Mouse (Mus musculus) heart, postnatal 36 days (tissue): ENCODE data around the gene Rbm18. TPM values are rescaled to one million over a fixed set of nuclear protein-coding genes. Genes with fewer than 3 reads are reported as not detected.

ENCODE experiments used
- DNase-seq, 2 experiments: peaks; one replicate each; pipeline ENCODE4 v3.0.0; 2021 to 2022
- intact Hi-C: fragments of 180-260 bp; cut with DNase I; formaldehyde crosslinking; loops from one replicate; pipeline ENCODE4 v1.15.1; 2025
- total RNA-seq, 2 experiments: library from RNA; stranded (reverse); gene quantifications; 2 replicates each; pipeline ENCODE4 v1.2.3; 2021

The Rbm18 gene
- total RNA-seq, 2 experiments from 2014 or later = 32.7 to 38.0 TPM

DNA sequence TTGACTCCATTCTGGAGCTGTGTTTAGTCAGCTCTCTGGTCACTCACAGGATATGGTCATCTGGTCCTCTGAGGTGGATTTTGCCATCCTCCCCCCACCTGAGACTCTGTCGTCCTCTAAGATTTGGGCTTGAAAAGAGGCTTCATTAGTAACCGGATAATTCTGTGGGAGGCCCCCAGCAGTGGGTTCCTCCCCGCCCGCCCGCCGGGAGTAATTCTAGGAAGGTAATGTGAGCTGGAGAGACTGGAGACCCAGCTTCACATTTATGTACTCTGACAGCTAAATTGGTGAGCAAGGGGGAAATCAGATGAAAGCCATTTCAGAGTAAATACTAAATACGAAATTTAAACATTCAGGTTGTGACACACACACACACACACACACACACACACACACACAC is 28.0 kb downstream of the Rbm18 start:
- intact Hi-C loops = loop anchor here (10.0 kb wide), 1 partner anchor 106 kb away; no protein-coding TSS in a partner anchor
- no peak for DNase-seq

DNA sequence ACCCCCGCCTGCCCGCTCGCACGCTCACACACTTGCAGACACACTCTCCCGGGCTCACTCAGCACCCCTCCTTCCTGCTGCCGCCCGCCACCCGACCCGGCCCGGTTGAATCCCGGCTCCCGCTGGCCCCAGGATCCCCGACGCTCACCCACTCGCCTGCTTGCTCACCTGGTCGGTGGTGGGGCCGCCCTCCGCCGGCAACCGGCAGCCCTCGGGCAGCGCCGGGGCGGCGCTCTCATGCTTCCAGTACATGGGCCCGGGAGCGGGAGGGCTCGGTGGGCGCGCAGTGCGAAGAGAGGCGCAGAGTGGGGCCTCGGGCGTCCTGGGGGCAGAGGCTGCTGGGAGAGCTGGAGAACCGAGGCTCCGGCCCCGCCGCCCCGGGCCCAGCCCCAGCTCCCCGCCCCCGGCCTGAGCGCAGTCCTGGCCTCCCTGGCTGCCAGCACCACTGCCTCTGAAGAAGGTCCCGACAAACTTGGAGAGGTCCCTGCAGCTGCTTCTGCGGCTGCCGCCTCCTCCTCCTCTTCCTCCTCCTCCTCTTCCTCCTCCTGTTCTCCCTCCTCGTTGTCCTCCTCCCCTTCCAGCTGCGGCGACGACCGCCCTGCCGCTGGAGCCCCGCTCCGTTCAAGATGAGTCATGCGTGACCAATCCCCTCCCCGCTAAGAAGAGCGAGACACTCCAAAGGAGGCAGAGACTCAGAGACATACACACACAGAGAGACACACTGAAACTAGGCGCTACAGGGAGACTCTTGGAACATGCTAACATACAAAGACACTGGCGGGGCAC is 31.4 kb downstream of the Rbm18 start, which contains the start of gene Lhx6:
Gene Lhx6 (minus strand): TSS at position 453 of the 786 bp plus-strand sequence.
- intact Hi-C loops = loop anchor here (2.0 to 10.0 kb wide), 4 partner anchors 24 to 110 kb away; no protein-coding TSS in a partner anchor
- peak; percentile 39 to 49 for DNase-seq

DNA sequence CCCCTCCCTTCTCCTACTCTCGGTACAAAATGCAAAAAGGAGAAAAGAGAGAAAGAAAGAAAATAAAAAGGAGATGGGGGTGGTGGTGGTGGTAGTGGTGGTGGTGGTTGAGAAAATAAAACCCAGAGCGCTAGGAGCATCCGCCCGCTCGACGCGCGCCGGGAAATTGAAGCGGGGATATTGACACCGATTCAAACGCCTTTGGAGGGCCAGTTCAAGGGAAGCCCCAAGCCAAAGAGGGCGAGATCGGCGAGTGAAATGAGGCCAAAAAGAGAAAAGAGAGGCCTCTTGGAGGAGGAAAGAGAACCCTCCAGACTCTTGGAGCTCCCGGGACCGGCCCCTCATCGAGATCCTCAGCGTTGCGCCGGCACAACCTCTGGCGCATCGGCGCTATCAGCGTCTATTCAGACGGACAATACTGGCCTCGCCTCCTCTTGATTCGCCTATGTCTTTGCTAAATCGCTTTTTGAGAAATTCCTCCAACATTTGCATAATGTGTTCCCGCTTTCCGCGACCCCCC is 32.1 kb downstream of the Rbm18 start:
- DNase-seq = peak in 1 of 2 experiments; percentile 34
- intact Hi-C loops = loop anchor here (2.0 to 10.0 kb wide), 4 partner anchors 24 to 110 kb away; no protein-coding TSS in a partner anchor

DNA sequence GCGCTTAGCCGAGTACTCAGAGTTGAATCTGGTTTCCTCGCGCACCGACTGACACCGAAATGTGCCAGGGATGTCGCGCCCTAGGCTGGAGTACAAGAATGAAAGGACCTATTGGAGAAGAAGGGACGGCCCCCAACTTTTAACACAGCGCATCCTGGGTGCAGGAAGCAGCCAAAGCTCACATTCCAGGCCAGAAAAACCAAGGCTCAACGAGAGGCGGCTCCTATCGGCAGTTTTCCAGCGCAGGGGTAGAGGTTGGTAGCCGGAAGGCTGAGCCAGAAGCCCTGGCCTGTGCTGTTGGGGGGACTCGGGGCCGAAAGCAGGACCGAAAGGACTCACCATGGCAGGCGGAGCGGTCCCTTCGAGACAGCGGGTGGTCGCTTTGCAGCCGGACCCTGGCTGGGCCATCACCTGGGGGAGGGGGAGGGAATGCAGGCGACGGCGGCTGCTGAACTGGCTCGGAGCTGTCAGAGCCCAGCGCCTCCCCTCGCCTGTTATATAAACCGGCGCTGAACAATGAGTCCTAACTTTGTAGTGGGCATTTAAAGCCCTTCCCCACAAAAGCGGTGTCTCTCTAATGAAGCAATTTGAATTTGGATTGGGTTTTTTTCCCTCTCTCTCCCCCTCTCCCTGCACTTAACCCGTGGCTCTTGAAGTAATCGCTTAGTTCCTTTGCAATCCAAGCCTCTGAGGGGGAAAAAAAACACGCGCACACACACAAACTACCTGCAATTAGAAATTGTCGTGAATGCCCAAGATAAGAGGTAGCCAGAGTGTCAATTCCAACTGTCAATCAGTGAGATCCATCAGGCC is 32.8 kb downstream of the Rbm18 start:
- intact Hi-C loops = loop anchor here (2.0 to 10.0 kb wide), 4 partner anchors 25 to 111 kb away; no protein-coding TSS in a partner anchor
- DNase-seq = peak in 1 of 2 experiments; percentile 43

DNA sequence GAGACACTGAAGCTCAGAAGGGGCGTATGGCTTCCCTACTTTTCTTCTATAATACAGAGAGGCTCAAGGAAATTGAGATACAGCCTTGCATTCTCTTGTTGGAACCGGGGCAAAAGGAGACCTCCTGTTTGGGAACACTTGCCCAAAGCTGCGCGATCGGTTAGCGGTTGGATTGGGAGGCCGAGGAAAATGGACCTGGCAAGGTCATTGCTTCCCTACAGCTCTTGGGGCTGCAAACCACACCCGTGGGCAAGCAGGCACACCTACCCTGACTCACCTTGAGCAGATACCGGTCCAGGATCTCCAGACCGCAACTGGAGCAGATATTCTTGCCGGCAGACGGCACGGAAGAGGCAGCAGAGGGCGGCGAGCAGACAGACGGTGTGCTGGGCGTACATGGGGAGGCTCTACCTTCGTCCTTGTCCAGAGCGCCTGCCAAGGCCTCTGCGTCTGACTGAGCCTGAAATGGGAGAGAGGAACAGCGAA is 33.5 kb downstream of the Rbm18 start:
- intact Hi-C loops = loop anchor here (5.0 to 10.0 kb wide), 3 partner anchors 66 to 112 kb away; no protein-coding TSS in a partner anchor
- no peak for DNase-seq

DNA sequence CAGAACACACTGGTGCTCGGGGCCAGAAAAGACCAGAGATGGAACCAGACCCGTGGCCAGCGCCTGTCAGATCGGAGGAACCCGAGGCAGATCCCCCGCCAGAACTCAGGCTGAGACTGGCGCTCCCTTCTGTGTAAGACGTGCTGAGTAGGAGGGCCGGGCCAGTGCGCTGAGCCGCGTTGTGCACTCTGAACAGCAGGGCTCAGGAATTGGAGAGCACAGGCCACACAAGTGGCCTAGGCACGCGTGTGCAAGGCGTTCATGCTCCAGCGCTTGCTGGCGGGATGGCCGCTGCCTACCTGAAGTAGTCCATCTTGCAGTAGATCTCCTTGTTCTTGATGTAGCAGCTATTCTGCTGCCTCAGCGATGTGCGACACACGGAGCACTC is 34.0 kb downstream of the Rbm18 start:
- DNase-seq = no peak
- intact Hi-C loops = loop anchor here (5.0 to 10.0 kb wide), 3 partner anchors 65 to 112 kb away; no protein-coding TSS in a partner anchor

DNA sequence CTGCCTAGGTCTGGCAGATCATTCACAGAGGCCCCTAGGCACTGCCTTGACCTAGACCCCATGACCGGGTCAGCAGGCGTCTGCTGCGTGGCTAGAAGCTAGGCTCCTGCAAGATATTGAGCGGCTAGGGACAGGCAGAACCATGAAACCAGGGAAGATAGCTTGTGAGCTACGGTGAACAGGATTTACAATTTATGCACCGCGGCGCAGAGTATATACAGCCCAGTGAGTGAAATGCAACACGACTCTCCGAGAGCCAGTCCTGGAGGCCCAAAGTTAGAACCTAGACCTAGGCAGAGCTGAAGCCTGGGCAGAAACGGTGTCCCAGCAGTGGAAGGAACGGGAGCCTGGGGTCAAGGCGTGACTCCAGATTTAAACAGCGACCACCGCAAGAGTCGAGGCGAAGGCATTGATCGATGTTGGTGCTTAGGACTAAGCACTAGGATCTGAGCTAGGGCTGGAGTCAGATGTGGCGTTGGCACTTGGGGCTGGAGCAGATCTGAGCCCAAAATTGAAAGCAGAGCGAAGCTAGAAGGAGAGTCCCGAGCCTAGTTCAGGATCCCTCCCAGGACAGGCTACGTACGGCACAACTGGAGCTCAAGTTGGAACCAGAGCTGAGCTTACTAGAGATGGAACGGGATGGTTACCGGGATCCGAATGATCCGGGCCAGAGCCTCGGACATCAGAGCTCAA is 34.6 kb downstream of the Rbm18 start:
- intact Hi-C loops = loop anchor here (5.0 to 10.0 kb wide), 3 partner anchors 65 to 113 kb away; no protein-coding TSS in a partner anchor
- DNase-seq = no peak

DNA sequence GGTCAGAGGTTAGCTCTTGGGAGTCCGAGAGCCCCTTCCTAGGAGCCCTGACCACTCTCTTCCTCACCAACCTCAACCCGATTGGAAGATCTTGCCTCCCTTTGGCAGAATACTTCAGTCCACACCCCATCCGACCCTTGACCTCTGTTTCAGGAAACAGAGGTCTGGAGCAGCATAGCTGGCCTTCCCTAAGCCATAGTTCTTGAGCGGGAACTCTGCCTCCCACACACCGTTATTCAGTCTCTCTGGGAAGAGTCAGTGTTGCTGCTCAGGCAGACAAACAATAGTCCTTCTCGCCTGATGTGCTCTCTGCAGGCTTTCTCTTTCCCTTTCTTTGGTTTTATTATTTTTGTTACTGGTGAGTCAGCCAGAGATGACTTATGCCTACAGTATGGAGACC is 36.8 kb downstream of the Rbm18 start:
- no peak for DNase-seq
- intact Hi-C loops = loop anchor here (5.0 to 10.0 kb wide), 3 partner anchors 62 to 115 kb away; no protein-coding TSS in a partner anchor

DNA sequence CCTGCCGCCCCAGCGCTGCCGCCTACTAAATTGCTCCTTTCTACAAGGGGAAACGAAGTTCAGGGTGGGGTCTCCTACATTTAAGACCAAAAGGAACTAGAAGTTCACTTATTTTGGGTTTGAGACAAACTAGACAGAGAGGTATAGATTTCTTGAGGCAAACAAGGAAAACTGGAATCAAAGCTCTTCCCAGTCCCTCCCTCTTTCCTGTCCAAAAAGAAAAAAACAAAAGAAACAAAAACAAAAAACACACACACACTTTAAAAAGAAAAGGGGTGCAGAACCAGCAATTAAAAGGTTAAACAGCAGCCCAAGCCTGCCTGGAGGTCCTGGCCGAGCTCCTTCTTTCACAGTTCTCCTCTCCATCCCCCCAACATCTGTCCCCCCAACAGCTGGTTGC is 38.6 kb downstream of the Rbm18 start:
- DNase-seq = no peak
- intact Hi-C loops = no loop called here

DNA sequence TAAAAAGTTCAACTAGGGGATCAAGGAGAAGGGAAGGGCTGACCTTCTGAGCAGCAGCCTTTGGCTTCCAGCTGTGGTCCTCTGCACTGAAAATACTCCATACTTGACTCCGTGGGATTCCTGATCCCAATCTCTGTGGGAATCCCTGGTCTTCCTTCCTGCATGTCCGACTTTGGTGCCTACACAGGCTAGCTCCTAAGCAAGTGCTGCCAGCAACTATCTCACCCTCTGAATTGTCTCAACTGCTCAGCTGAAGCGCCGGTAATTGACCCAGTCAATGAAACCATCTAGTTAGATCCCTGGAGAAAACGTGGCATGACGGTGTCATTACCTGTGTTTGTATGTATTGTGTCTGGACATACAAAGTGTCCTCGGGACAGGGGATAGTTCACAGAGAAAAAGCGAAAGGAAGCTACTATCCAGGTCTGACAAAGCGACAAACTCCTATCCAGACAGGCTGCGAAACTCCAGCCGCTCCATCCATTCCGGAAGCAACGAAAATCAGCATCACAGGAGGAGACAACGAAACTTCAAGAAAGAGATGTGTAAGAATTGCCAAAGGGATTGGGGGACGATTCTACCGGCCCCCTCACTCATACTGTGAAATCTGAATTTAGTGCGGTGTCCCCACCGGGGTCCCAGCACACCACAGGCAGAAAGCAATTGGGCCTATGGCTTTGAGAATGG is 39.3 kb downstream of the Rbm18 start:
- intact Hi-C loops = no loop called here

DNA sequence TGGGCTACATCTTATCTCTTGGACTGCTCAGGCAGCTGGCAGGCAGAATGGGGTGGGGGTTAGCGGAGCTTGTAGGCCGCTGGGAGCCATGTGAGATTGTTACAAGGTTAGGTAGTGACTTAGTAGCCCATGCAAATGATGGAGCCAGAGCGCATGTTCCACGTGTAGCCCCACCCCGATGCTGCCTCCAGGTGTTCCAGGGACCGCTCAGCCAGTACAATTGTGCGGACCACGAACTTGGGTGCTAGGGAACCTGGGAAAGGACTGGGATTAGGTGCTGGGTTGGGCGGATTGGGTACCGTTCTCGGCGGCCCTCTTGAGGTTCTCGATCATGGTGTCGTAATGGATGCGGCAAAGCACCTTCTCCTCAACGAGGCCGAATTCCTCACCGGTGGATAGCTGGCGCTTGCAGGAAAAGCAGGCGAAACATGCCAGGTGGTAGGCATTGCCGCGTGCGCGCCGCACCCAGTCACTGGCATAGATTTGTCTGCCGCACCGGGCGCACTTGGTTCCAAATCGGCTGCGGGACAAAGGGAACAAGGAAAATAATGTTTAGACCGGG is 42.6 kb downstream of the Rbm18 start:
- DNase-seq = no peak
- intact Hi-C loops = no loop called here

More for the DNA sequence above, 39.3 kb downstream of the Rbm18 start:
- DNase-seq = no peak

DNA sequence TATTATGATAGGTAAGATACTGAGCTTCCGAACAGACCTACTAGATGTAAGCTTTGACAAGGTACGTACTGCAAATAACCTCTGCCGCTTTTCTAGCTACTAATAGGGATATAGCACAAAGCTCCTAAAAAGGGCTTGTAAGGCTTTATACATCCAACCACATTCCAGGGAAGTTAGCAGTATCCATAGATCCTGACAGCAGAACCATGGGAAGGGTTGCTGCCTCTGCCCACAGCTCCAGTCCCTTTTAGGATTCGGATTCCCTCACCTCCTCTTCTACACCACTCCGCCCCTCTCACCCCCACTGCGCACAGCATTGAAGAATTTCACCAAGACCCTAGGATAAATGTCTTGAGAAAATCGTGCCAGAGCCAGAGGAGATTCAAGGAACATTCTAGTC is 43.3 kb downstream of the Rbm18 start:
- intact Hi-C loops = no loop called here
- DNase-seq = no peak

DNA sequence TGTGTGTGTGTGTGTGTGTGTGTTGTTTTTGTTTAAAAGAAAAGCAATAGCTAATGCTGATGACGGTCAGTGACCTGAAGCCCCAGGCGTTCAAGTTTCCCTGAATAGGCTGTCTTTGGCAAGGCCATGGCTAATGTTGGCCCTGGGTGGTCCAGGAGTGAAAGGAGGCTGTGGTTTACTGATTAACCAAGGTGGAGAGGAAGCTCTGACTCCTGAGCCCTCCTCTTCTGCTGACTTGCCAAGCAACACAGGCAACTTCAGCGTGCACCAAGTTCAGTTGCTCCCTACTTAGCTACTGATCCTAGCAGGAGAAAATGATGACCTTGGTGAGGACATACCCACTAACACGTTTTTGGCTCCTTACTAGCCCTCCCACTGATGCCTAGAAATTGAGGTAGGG is 43.8 kb downstream of the Rbm18 start:
- intact Hi-C loops = no loop called here
- DNase-seq = no peak

DNA sequence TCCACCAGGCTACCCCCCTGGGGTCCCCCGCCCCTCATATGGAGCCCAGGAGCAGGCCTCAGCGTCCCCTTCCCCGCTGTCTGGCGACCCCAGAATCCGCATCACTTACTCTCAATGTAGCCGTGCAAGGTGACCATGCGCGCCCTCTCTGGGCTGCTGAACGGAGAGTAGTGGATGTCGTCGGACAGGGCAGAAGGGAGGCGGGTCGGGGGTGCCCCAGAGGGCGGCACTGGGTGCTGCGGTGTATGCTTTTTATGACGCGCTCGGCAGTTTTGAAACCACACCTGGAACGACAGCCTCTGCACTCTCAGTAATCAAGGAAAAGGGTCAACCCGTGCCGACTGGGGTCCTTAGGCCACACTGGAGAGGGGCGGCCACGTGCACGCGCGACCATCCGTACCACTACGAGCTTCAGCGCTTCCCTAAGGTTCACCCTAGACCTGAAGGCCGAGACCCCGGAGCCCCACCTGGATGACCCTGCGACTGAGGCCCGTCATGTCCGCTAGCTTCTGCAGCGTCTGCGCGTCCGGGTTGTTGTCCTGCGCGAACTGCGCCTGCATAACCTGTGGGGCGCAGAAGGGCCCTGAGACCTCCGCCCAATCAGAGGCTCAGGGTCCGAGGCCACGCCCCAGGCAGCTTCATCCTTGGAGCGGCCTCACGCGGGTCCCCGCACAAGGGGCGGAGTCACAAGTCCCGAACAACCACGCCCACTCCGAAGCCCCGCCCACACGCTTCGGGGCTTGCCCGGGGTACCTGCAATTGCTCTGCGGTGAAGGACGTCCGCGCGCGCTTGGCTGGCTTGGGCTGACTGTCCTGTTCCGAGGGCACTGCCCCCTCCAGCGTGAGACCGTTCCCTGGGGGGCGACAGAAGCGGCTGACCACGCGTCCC is 45.5 kb downstream of the Rbm18 start:
- peak; percentile 31 to 33 for DNase-seq
- intact Hi-C loops = no loop called here

DNA sequence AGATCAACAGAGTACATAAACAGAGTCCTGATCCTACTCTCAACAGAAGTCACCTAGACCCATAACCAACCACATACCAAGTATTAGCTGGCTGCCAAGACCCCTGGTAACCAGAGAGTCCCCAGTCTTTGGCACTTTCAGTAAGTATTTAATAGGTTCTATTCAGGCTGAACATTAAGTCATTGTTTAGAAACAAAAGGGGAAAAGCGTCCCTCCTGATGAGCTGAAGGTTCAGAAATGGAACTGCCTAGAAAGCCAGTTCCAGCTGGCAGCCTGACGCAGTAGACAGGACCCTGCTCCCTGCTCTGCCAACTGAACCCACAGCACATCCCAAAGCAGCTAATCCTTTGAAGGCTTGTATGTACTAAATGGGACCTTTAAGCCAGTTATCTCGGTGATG is 47.4 kb downstream of the Rbm18 start:
- DNase-seq = no peak
- intact Hi-C loops = no loop called here

DNA sequence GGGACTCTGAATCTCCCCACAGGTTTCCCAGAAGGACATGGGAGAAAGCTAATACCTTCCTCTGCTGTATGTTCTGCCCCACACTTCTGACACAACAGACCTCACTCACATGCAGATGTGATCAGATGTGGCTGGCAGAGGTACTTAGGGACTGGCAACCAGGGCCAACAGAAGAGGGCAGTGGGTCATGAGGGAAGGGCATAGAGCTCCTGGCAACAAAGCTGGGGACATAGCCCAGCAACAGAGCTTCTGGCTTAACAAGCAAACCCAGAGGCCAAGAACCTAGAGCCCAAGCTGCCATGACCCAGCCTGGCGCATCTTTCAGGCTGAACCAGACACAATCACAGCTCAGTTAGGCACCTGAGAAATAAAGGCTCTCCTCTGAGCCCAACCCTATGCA is 51.5 kb downstream of the Rbm18 start:
- DNase-seq = no peak
- intact Hi-C loops = no loop called here

DNA sequence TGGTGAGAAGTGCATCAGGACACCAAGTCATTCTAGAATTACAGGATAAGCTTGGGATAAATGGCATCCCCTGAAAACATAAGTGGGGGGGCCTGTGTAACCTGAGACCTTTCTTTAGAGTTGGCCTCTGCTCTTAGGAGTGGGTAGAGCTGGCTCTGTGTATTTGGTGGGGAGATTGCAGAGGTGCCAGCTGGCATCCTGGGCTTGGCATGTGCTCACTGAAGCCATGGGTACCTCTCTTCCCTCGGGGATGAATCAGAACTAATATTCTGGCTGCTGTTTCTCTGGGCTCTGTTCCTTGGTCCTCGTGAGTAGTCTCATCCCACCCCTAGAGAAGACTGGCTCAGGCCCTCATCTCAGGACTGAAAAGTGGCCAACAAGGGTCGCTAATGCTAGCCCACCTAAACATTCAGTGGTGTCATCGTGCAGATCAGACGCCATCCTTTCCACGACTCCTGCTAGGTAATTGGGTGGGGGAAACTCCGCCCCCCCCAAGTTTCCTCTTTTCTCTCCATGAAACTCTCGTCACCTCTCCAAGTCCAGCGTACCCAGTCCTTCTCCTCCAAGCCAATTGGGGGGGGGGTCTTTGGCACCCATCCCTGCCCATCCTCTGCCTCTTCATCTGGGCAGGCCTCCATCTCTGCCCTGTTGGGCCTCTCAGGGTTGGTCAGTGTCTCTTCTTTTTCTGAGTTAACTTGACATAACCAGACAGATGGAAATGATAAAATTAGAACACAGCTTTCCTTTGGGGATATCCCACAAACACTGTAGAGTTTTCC is 53.6 kb downstream of the Rbm18 start:
- intact Hi-C loops = no loop called here
- no peak for DNase-seq
